Mouse (Mus musculus) left cerebral cortex, adult 8-10 months (tissue): Measurements from ENCODE around the gene Adora2a. TPM values are rescaled to one million over a fixed set of nuclear protein-coding genes. Genes with fewer than 3 reads are reported as not detected.
A peak's percentile ranks its signal among the peaks of the same experiment; 100 is the strongest.
"Not testable (repeated sequence)": the region's sequence is repeated elsewhere in the genome, so short reads cannot be mapped to it uniquely, and the experiment has no call there.

Experiments used
- DNase-seq, 2 experiments: peaks; one replicate each; pipeline ENCODE4 v3.0.0; 2022; ENCODE audit warnings: low spot score in 2 of 2
- total RNA-seq, 4 experiments: library from RNA; stranded (reverse); gene quantifications; 2 replicates each; pipeline ENCODE4 v1.2.4; 2022

Adora2a gene
- total RNA-seq = 10 to 100 TPM; 57.0 to 85.4 (median 75.0) TPM

DNA sequence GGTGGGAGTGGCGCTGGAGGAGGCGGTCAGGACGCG lies at the start of gene Adora2a:
Gene Adora2a (plus strand): TSS at position 6 of the 36 bp plus-strand sequence.
- DNase-seq = no peak

DNA sequence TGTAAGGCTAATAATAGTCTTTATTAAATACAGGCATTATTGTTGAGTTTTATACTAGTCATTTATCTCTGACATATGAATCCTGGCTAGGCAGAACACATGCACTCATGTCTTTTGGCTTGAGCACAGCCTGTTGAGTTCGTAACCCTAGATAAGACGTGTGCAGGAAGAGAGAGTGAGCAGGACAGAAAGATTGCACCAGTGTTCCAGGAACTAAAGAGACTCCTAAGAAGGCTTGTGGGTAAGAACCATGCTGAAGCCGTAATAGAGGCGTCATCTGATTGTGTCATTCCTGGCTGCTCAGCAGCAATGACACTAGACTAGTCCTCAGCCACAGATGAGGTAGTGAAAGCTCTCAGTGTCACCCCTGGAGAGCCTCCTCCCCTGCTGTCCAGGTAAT lies 43.7 kb upstream of the Adora2a start:
- DNase-seq = no peak

DNA sequence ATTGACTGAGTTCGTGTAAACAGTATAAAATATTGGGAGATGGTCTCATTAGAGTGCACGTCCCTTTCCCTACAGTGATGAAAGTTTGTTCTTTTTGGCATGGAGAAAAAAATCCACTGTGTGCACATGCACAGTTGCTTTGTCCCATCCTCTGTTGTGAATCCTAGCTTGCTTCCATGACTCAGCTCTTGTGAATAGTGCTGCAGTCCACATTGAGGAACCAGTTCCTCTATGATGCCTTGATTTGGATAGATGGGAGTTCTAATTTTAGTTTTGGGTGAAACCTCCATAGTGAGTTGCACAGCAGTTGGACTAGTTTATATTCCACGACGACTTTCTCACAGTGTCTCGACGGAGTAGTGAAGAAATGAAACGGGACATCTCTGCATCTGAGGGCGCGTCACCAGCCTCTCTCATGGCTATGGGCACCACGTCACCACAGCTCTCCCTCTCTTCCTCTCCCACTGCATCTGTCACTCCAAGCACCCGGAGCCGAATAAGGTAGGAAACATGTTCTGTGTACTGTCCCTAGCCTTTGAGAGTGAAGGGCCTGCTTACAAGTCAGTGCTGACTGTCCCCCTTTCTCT lies 40.2 kb upstream of the Adora2a start:
- DNase-seq = no peak

DNA sequence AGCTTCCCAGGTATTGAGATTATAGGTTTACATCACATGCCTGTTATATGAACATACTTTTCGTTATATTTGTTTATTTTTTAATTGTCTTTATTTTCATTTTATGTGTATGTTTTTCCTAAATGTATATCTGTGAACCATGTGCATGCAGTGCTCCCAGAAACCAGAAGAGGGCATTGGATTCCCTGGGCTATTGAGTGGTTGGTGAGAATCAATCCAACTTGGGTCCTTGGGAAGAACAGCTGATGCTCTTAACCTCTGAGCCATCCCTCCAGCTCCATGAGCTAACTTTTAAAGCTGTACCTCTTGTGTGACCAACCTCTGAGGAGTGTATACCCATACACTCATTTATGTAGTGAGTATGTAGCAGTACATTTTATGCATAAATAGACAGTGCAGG lies 39.2 kb upstream of the Adora2a start:
- DNase-seq = no peak

DNA sequence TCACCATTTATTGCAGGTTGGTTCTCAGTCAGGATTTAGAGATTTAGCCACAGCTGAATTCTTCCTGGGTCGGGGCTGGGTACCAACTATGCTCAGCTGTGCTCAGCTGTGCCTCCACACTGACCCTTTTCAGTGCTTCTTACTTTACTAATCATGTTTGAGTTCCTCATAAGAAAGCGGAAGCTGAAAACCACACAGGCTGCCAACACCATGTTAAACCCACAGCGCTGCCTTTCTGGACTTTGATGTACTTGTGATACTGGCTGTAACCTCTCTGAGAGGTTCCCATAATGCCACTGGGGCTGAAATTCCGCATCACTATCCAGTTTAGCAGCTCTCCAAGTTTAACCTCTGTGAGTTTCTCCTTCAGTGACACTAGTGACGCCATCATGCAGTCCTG lies 34.0 kb upstream of the Adora2a start:
- no peak for DNase-seq

DNA sequence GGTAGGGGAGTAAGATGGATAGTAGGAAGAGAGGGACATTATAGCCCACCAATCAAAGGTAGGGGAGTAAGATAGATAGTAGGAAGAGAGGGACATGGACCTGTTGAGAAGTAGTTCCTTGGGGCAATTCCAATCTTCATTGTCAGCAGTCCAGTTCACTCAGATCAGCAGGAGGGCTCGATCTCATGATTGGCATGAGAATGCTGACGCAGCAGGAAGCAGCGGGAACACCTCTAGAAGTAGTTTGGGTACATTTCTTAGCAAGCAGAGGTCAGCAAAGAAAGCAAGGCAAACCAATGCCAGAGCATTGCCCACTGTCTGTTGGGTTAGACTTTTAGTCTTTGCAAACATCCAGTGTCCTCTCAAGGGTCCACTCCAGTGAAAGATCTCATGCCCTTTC lies 32.9 kb upstream of the Adora2a start:
- DNase-seq = no peak

DNA sequence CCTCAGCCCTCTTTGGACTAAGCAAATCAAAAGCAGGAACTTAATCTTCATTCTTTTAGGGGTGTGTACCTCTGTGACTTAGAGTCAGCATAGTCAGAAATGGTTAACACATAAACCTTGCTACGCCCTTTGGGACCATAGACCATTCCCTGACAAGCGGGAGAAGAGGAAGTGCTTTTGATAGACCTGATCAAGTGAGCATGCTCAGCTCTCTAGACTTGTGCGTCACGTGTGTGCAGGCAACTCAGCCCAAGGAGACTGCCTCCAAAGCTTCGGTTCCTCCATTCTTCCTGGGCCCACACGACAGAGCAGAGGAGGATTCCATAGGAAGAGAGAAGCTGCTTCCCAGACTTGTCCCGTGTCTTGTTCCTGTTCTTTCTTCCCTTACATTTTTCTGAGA lies 28.1 kb upstream of the Adora2a start:
- DNase-seq = no peak

DNA sequence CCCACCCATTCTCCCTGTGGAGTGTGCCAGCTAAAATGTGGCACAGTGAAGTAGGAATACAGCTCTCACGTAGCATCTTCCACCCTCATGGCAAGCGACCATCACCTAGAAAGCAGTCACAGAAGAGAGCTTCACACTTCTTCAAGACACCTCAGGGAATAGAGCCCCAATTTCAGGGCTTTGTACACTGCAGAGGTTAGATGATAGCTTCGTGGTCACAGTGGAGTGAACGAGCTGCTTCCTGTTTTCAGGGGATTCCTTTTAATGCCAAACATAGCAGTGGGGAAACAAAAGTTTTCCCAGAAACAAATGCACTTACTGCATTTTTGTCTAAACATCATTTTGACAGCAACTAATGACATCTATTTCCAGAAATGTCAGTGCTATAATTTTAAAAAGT lies 27.3 kb upstream of the Adora2a start:
- DNase-seq = no peak

DNA sequence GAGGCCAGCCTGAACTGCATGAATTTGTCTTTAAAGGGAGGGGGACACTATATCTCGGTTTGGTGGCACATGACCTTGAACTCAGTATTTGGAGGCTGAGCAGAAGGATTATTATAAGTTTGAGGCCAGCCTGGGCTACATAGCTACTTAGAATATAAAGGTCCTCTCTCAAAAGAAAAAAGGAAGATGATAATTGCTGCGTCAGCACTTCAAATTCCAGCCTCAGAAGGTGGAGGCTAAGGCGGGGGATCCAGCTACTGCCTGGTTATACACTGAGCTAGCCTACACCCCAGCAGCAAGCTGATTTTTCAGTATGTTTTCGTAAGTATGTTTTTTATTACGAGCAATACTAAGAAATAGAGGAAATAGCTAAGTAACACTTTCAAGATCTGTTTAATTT lies 26.0 kb upstream of the Adora2a start:
- no peak for DNase-seq

DNA sequence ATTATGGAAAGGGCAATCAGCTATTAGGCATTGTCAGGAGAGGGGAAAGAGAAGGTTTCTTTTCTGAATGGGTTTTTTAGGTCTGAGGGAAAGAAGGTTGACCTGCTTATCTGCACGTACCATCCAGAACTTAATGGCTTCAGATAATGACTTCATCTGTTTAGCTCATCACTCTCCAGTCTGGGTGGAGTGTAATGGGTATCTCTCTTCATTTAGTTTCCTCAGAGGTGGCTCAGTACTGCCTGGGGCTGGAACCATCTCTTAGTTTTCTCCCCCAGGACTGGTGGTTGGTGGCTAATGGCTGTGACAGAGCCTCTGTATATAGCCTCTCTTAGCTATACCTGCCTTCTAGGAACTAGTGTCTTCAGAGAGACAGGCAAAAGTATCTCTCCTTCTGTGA lies 25.3 kb upstream of the Adora2a start:
- DNase-seq = no peak

DNA sequence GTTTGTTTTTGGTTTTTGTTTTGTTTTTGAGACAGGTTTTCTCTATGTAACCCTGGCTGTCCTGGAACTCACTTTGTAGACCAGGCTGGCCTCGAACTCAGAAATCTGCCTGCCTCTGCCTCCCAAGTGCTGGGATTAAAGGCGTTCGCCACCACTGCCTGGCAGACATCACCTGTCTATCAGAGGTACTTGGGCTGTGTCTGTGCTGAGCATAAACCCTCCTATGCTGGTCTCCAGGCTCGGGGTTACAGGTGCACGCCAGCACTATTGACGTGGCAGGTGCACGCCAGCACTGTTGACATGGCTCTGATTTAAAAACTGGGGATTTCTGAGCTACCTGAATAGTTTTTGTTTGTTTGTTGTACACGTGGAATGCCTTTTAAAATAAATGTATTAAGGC lies 24.5 kb upstream of the Adora2a start:
- not testable (repeated sequence) for DNase-seq

DNA sequence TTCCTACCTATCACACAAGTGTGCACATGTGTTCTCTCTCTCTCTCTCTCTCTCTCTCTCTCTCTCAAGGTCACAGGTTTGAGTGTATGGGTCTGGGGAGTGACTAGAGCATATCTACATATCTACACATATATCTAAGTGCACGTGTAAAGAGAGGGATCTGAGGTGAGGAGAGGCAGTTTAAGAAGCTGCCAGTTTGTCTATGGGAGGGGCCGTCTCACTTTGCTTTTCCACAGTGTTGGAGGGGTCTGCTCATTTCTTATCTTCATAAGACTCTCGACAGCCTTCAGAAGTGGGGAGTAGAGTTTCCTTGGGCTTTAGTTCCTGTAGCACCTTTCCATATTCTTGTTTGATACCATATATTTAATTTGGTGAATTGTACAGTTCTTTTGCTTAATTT lies 23.4 kb upstream of the Adora2a start:
- DNase-seq = no peak

DNA sequence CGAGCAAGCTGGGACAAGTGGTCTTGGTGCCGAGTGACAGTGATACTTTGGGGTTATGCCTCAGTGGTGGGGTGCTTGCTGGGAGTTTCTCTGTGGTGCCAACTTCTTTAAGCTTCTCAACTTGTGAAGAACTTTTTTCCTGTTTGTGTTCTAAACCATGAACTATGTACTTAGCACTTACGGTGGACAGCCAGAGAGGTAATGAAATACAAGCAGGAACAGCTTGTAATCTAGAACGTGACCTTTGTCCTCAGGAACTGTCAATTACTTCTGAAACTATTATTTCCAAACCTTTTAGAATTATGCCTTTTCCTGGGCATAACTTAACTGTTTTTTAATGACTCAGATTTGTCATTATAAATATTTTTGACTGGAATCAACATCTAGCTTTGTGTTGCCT lies 22.3 kb upstream of the Adora2a start:
- no peak for DNase-seq

DNA sequence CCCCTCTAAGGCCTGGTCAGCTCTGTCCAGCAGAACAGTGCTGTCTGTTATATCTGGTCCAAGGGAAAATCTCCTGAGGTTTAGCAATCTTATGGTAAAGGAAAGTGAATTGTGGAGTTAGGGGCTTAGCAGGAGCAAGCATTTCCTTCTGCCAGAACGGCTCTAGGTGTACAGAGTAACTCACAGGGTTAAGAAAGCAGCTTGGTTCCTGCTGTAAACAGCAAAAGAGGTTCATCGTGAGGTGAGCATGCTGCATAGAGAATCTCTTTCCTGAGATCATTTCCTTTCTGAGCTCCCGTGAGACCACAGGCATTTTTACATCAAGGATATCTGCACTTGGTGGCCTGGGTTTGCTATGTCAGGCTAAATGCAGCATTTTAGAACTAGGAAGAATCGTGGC lies 21.8 kb upstream of the Adora2a start:
- no peak for DNase-seq

DNA sequence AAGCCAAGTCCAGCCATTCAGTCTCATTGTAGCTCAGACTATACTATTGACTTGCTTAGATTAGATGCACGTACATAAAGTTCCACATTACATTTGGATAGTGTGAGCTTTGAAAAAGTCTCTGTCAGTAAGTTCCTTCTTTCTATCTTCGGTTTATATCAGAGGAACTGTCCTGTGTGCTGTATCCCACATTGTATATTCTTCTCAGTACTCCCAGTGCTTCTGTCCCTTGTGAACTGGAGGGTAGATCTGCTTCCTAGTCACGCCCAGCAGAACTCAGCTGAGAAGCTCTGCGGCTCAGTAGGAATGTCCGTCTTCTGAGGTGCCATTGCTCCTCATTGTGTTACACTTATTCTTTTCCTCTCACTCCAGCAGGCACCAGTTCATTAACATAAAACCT lies 18.1 kb upstream of the Adora2a start:
- no peak for DNase-seq

DNA sequence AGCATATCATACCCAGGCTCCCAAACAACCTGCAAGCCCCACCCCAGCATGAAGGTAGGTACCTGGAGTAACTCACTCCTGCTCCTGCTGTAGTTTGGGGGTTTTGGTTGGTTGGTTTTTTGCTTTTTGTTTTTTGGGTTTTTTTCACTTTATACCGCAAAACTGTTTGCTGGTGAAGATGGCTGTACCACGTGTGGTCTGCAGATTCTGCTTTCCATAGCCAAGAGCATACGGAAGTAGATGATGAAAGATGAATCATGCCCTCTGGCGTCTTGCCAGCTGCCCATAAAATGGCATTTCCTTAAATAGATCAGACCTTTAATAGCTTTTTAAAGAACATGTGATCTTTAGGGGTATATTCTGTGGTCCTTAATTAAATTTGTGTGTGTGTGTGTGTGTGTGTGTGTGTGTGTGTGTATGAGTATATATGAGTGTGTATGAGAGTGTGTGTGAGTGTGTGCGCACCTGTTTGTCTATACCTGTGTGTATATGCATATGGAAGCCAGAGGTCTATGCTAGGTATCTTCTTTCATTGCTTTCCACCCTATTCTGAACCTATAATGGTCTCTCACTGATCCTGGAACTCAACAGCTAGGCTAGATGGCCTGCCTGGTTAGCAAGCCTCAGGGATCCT lies 16.8 kb upstream of the Adora2a start:
- DNase-seq = no peak

DNA sequence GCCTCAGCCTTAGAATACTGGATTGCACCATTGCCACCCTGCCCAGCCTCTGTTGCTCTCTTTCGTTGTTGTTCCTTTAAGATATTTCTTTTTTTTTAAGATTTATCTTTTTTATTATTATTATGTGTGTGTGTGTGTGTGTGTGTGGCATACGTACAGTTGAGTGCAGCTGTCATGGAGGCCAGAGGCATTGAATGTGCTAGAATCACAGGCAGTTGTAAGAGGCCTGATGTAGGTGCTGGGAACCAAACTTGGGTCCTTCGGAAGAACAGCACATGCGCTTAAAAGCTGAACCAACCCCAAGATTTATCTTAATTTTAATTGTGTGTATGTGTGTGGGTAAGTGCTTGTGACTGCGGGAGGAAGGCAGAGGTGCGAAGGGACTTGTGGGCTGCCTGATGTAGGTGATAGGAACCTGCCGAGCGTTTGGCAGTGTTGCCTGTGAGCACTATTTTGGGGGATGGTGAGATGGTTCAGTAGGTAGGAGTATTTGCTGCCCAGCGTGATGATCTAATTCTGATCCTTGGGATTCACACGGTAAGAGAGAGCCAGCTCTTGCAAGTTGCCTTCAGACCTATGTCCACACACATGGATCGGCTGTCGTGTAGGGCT lies 15.4 kb upstream of the Adora2a start:
- DNase-seq = no peak

DNA sequence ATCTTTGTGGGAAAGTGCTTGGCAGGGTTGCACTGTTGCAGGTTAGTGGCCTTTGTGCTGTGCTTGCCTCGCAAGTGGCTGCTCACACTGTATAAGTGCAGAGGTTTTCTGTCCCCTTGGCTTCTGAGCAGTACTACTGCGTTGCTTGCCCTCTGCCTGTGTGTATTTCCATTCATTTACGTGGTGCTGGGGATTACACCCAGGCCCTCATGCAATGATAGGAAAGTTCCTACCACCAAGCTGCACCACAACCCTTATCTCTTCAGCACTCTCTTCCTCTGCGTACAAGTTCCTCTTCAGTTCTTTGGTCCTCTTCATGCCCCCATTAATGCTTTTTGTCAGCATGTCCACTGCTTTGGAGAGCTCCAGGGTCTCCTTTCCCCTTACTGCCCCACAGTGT lies 14.7 kb upstream of the Adora2a start:
- no peak for DNase-seq

DNA sequence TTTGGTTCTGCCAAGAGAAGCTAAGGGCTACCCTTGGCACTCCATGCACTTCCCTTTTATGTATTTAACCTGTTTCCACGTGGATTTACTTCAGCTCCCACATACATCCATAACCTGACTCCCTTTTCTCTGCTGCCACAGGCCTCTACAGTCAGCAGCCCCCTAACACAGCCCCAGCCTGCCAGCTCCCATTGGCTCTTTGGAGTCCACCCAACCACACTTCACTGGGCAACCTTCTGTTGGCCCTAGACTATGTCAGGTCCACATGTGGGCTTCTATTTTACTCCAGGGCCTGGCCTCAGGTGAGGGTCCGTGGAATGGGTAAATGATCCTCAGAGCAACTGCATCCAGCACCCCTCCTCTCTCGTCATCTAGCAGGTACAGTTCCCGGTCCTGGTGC lies 14.1 kb upstream of the Adora2a start:
- DNase-seq = no peak

DNA sequence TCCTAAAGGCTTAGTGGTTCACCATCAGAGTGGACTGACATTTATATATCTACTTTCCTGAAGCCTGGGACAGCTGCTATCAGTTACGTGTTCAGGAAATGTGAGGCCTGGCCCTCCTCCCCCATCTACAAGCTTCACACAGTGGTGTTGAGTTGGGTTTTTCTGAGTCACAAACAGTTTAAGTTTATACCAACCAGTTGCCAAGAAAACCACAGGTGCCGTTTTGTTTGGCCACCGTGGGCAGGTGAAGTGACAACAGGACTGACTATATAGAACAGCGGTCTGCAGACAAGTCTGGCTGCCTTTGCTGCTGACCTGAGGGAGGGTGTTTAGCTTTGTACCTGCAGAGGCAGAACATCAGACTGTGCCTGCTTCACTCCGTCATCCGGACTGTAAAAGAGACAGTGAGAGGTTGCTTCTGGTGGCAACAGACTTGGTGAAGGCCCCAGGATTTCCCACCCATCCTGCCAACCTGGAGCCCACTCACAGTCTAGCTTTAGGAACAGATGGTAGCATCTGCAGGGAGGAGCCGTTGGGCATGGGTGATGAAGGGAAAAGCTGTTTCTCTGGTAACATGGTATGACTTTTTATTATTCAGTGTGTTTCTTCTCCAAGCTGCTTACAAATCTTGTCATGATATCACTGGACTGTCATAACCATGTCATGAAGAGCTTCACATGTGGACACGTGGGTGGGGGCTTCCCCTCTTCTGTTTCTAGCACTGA lies 13.2 kb upstream of the Adora2a start:
- peak in 1 of 2 experiments; percentile 82 for DNase-seq

DNA sequence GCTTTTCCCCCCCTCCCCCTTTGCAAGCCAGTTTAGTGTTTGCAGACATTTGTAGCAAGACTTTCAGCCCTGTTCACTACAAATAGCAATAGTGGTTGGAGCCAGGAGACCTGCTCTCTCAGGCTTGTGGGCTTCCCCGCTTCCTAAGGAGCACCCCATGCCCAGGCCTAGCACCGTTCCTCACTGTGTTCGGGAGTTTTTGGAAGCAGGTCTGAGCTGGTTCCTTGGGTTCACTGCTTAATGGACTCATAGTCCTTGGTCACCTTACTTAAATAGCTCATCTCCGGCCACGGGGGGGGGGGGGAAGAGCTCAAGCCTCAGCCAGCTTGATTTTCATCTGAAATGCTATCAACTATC lies 12.7 kb upstream of the Adora2a start:
- no peak for DNase-seq

DNA sequence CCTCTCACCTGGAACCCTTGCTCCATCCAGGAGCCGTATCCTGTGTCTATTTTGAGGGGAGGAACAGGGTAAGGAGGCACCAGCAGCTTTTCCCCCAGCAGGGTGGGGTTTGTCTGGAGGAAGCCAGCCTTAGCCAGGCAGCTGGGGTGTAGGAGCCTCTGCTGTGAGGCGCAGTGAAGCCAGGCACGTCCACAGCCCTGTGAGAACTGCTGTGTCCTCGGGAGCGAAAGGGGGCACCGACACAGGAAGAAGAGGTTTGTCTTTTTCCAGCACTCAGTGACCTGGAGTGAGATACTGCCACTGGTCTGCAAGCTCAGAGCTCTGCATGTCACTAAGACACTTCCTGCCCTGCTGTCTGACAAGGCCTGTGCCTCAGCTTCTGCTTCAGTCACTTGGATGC lies 12.3 kb upstream of the Adora2a start:
- no peak for DNase-seq

DNA sequence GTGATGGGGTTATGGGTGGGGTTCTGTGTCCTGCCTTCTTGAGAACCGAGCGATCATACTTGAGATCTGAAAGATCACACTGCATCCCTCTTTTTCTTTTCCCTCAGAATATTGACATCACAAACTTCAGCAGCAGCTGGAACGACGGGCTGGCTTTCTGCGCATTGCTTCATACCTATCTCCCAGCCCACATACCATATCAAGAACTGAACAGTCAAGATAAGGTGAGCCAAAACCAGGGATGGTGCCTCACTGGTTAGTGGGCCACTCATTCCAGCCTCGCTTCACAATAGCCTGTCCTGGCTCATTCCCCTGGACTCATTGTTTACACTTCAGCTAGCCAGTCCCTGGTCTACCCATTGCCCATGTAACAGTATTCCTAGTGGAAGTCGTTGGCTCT lies 9.5 kb upstream of the Adora2a start:
- DNase-seq = no peak

DNA sequence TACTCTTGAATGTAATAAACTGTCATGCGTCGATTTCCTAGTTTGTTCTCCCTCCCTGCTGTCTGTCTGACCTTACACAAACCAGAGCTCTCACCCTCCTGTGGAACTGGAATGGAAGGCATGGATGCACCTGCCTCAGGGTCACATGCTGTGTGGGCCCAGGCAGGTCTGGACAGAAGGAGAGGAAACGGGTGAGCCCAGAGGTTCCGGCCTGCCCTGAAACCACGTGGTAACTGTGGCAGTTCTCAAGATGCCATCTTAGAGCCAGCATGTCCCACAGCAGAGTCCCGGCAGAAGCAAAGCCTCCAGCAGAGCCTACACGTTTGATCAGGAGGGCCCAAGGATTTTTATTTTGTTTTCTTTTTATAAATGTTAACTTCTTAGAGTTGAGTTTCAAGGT lies 4.3 kb upstream of the Adora2a start:
- no peak for DNase-seq
